Mouse (Mus musculus) stomach, embryonic 16.5 days (tissue): ENCODE results near the gene Fbxo40. TPM values are rescaled to one million over a fixed set of nuclear protein-coding genes. Genes with fewer than 3 reads are reported as not detected.

Experiments used
- ATAC-seq: fragments of 200-750 bp; cut with Nextera tagmentation; 2 replicates; pipeline ENCODE4 v1.8.0; 2017; ENCODE audit warnings: moderate number of reproducible peaks, moderate TSS enrichment; ENCODE audit not compliant: insufficient read depth, low FRiP score
- H3K27ac ChIP-seq: fragments of 300-500 bp; sonication (generic); 2 replicates; pipeline ENCODE4 v1.5.1; 2014; ENCODE audit warnings: low read length
- H3K27me3 ChIP-seq: fragments of 300-500 bp; sonication (generic); 2 replicates; pipeline ENCODE4 v1.6.1; 2014; ENCODE audit warnings: low read length, control low read depth, mixed read lengths; ENCODE audit not compliant: control insufficient read depth, insufficient read depth
- H3K36me3 ChIP-seq: fragments of 300-500 bp; sonication (generic); 2 replicates; pipeline ENCODE4 v1.6.1; 2014; ENCODE audit warnings: low read length; ENCODE audit not compliant: control insufficient read depth, insufficient read depth
- H3K4me1 ChIP-seq: fragments of 300-500 bp; sonication (generic); 2 replicates; pipeline ENCODE4 v1.6.1; 2014; ENCODE audit warnings: low read length, control low read depth, mixed read lengths; ENCODE audit not compliant: control insufficient read depth, insufficient read depth
- H3K4me2 ChIP-seq: fragments of 300-500 bp; sonication (generic); 2 replicates; pipeline ENCODE4 v1.6.1; 2014; ENCODE audit warnings: low read depth, low read length, mixed read lengths
- H3K4me3 ChIP-seq: fragments of 300-500 bp; sonication (generic); replicated peaks from 2 replicates; pipeline ENCODE4 v1.5.1; 2014; ENCODE audit warnings: mild to moderate bottlenecking, low read length
- H3K9ac ChIP-seq: fragments of 300-500 bp; sonication (generic); 2 replicates; pipeline ENCODE4 v1.6.1; 2014; ENCODE audit warnings: low read length
- H3K9me3 ChIP-seq: fragments of 300-500 bp; sonication (generic); replicated peaks from 2 replicates; pipeline ENCODE4 v1.6.1; 2016; ENCODE audit warnings: low read length, control low read depth; ENCODE audit not compliant: control insufficient read depth
- WGBS: fragments of 180-500 bp; shearing (Covaris S2); extraction: QIAGEN DNeasy Blood & Tissue Kit; methylation state at CpG from one replicate; pipeline ENCODE4 v1.1.7; 2014; 5-methylcytosine and 5-hydroxymethylcytosine counted together
- polyA plus RNA-seq: library from polyadenylated mRNA; unstranded; fragments of >200 nt; fragmentation: Nextera tagmentation; extraction: Ambion mirVana; gene quantifications from 2 replicates; pipeline ENCODE4 v1.2.1, GENCODE M21; 2015

Fbxo40 gene
- polyA plus RNA-seq, 1 experiment from 2014 or later = 0.13 TPM

DNA sequence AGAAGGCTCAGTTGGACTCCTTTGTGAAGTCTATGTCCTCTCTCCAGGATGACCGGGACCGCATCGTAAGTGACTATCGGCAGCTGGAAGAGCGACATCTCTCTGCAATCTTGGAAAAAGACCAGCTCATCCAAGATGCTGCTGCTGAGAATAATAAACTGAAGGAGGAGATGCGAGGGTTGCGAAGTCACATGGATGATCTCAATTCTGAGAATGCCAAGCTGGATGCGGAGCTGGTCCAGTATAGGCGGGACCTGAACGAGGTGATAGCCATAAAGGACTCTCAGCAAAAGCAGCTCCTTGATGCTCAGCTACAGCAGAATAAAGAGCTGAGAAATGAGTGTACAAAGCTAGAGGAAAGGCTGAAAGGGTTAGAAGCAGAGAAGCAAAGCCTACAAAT is 71.8 kb downstream of the Fbxo40 start:
- Histone ChIP-seq H3K4me1 (no peaks in the 10 kb centered on the region), H3K4me3 (no peak overlapping the region), H3K27me3 (no peaks in the 10 kb centered on the region), H3K27ac (no peak overlapping the region), H3K9ac (no peak overlapping the region), H3K9me3 (no peaks in the 10 kb centered on the region), H3K4me2 (no peak overlapping the region), H3K36me3 (peaks cover 3% of the 10 kb centered on the region; the same call in 1 of the 2 replicates)
- ATAC-seq = no peak
- 95% methylated on average over 10 of the region's 10 CpGs for WGBS

DNA sequence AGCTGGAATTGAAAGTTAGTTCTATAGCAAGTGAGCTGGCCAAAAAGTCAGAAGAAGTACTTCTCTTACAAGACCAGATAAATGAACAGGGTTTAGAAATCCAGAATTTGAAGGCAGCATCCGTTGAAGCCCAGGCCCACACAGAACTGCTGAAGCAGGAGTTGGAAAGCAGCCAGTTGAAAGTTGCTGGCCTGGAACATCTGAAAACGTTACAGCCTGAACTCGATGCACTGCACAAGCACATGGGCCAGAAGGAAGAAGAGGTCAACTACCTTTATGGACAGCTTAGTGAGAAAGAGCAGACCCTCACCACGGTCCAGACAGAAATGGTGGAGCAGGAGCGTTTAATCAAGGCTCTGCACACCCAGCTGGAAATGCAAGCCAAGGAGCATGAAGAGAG is 76.1 kb downstream of the Fbxo40 start:
- peaks cover 9% of the 10 kb centered on the region; the same call in 1 of the 2 replicates for H3K36me3 ChIP-seq
- no peak overlapping the region for H3K4me3 ChIP-seq
- no peaks in the 10 kb centered on the region for H3K9me3 ChIP-seq
- no peak overlapping the region for H3K4me2 ChIP-seq
- H3K4me1 ChIP-seq = no peaks in the 10 kb centered on the region
- peak; percentile 56 for ATAC-seq
- no peak overlapping the region for H3K27ac ChIP-seq
- 60% methylated on average over 5 of the region's 5 CpGs for WGBS
- no peak overlapping the region for H3K9ac ChIP-seq
- no peaks in the 10 kb centered on the region for H3K27me3 ChIP-seq

Other genes with a start within 250 kb of the Fbxo40 start
- gene Slc15a2, start 205.5 kb downstream of the Fbxo40 start, polyA plus RNA-seq = 4.0 and 4.7 TPM in 2 replicates
- 24.6 and 24.8 TPM in 2 replicates for gene Iqcb1, start 162.1 kb downstream of the Fbxo40 start, polyA plus RNA-seq
- 4.7 and 6.2 TPM in 2 replicates for gene Eaf2, start 115.5 kb downstream of the Fbxo40 start, polyA plus RNA-seq
- 97.0 and 106 TPM in 2 replicates for gene Golgb1, start 115.3 kb downstream of the Fbxo40 start, polyA plus RNA-seq
- 9.0 and 10.9 TPM in 2 replicates for gene Hcls1, start 55.5 kb downstream of the Fbxo40 start, polyA plus RNA-seq
- 5.4 and 6.7 TPM in 2 replicates for gene Polq, start 21.3 kb upstream of the Fbxo40 start, polyA plus RNA-seq